Mouse (Mus musculus) forebrain, embryonic 11.5 days (tissue): ENCODE results near the gene Pygo2. TPM values are rescaled to one million over a fixed set of nuclear protein-coding genes. Genes with fewer than 3 reads are reported as not detected.
"Not testable (repeated sequence)": the region's sequence is repeated elsewhere in the genome, so short reads cannot be mapped to it uniquely, and the experiment has no call there.

Experiments used
- ATAC-seq: fragments of 200-750 bp; cut with Nextera tagmentation; replicated peaks from 2 replicates; pipeline ENCODE4 v1.8.0; 2017; ENCODE audit warnings: moderate TSS enrichment; ENCODE audit not compliant: low FRiP score
- DNase-seq: peaks from one replicate; pipeline ENCODE4 v3.0.0-alpha.2; 2017; ENCODE audit warnings: low spot score
- H3K27ac ChIP-seq: fragments of 300-500 bp; sonication (generic); 2 replicates; pipeline ENCODE4 v1.5.1; 2014; ENCODE audit warnings: low read depth, low read length
- H3K27me3 ChIP-seq: fragments of 300-500 bp; sonication (generic); 2 replicates; pipeline ENCODE4 v1.6.1; 2014; ENCODE audit warnings: mild to moderate bottlenecking, low read length, mixed read lengths; ENCODE audit not compliant: control insufficient read depth, insufficient read depth
- H3K36me3 ChIP-seq: fragments of 300-500 bp; sonication (generic); 2 replicates; pipeline ENCODE4 v1.6.1; 2014; ENCODE audit warnings: mild to moderate bottlenecking, low read length, moderate library complexity, mixed read lengths; ENCODE audit not compliant: control insufficient read depth, insufficient read depth
- H3K4me1 ChIP-seq: fragments of 300-500 bp; sonication (generic); replicated peaks from 2 replicates; pipeline ENCODE4 v1.6.1; 2014; ENCODE audit warnings: low read length, mixed read lengths; ENCODE audit not compliant: control insufficient read depth, insufficient read depth
- H3K4me2 ChIP-seq: fragments of 300-500 bp; sonication (generic); 2 replicates; pipeline ENCODE4 v1.6.1; 2014; ENCODE audit warnings: low read depth, mild to moderate bottlenecking, low read length, moderate library complexity, mixed read lengths; ENCODE audit not compliant: severe bottlenecking
- H3K4me3 ChIP-seq: fragments of 300-500 bp; sonication (generic); 2 replicates; pipeline ENCODE4 v1.5.1; 2014; ENCODE audit warnings: low read depth, low read length
- H3K9ac ChIP-seq: fragments of 300-500 bp; sonication (generic); 2 replicates; pipeline ENCODE4 v1.6.1; 2014; ENCODE audit warnings: low read length
- H3K9me3 ChIP-seq: fragments of 300-500 bp; sonication (generic); 2 replicates; pipeline ENCODE4 v1.6.1; 2016; ENCODE audit warnings: low read length, mixed read lengths; ENCODE audit not compliant: control insufficient read depth
- WGBS: fragments of 180-500 bp; shearing (Covaris S2); extraction: QIAGEN DNeasy Blood & Tissue Kit; methylation state at CpG from one replicate; pipeline ENCODE4 v1.1.7; 2014; 5-methylcytosine and 5-hydroxymethylcytosine counted together
- polyA plus RNA-seq: library from polyadenylated mRNA; unstranded; fragments of >200 nt; fragmentation: Nextera tagmentation; extraction: Ambion mirVana; gene quantifications from 2 replicates; pipeline ENCODE4 v1.2.1, GENCODE M21; 2014

Gene Pygo2
- polyA plus RNA-seq, 1 experiment from 2014 or later = 53.9 TPM

DNA sequence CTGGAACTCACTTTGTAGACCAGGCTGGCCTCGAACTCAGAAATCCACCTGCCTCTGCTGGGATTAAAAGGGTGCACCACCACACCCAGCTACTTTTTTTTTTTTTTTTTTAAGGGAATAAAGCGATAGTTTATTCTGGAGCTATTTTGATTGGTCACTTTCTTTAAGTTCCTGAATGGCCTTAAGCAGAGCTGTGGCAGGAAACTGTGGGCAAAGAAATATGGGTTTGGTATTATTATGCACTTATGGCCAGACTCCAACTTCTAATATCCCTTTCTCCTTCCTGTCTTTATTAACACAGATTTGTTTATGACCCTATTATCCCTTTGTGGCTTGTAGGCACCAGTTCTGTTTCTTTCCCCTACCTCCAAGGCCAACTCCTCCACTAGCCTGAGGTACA is 9.6 kb upstream of the Pygo2 start:
- Histone ChIP-seq H3K27me3 (no peaks in the 10 kb centered on the region), H3K9ac (no peak overlapping the region), H3K9me3 (no peaks in the 10 kb centered on the region), H3K4me1 (peaks cover 24% of the 10 kb centered on the region), H3K4me3 (no peak overlapping the region), H3K36me3 (peaks cover 5% of the 10 kb centered on the region), H3K27ac (0 out of 2 replicates have a peak overlapping the region, but pooled peaks have one; percentile 18), H3K4me2 (0 out of 2 replicates have a peak overlapping the region, but pooled peaks have one; percentile 54)
- DNase-seq = no peak
- 66% methylated on average over 2 of the region's 2 CpGs for WGBS
- ATAC-seq = no peak

GRCm38 (mm10) chr3:89421002-89421774 is 8.8 kb upstream of the Pygo2 start:
- DNase-seq (peak; percentile 80), ATAC-seq (peak; percentile 44; the same call in 1 of the 2 replicates)
- H3K4me1 ChIP-seq = peaks cover 24% of the 10 kb centered on the region
- no peaks in the 10 kb centered on the region for H3K9me3 ChIP-seq
- H3K27me3 ChIP-seq = no peaks in the 10 kb centered on the region
- peak overlapping the region; percentile 26 for H3K4me3 ChIP-seq
- 0 out of 2 replicates have a peak overlapping the region, but pooled peaks have one; percentile 18 for H3K27ac ChIP-seq
- H3K9ac ChIP-seq = peak overlapping the region; percentile 57
- H3K36me3 ChIP-seq = peaks cover under 1% of the 10 kb centered on the region; the same call in 1 of the 2 replicates
- H3K4me2 ChIP-seq = peak overlapping the region; percentile 54
- WGBS = 4% methylated on average over 11 of the region's 11 CpGs

DNA sequence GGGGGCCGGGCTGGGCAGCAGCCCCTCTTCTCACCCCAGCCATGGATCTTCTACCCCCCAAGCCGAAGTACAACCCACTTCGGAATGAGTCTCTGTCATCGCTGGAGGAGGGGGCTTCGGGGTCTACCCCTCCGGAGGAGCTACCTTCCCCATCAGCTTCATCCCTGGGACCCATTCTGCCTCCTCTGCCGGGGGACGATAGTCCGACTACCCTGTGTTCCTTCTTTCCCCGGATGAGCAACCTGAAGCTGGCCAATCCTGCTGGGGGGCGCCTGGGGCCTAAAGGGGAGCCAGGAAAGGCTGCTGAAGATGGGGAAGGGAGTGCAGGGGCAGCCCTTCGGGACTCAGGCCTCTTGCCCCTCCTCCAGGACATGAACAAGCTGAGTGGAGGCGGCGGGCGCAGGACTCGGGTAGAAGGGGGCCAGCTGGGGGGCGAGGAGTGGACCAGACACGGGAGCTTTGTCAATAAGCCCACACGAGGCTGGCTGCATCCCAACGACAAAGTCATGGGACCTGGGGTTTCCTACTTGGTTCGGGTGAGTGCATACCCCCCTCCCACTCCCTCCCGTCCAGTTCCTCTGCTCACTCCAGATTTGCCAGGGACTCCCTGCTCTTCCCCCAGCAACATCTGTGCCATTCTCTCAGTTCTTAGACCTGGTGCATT is 8.1 kb upstream of the Pygo2 start:
- no peaks in the 10 kb centered on the region for H3K27me3 ChIP-seq
- under 1% methylated on average over 22 of the region's 22 CpGs for WGBS
- no peaks in the 10 kb centered on the region; the same call in none of the 2 replicates for H3K36me3 ChIP-seq
- DNase-seq (no peak), ATAC-seq (no peak)
- H3K9ac ChIP-seq = peak overlapping the region; percentile 57
- no peak overlapping the region for H3K27ac ChIP-seq
- H3K9me3 ChIP-seq = no peaks in the 10 kb centered on the region
- peak overlapping the region; percentile 54 for H3K4me2 ChIP-seq
- H3K4me3 ChIP-seq = peak overlapping the region; percentile 26
- peaks cover 18% of the 10 kb centered on the region for H3K4me1 ChIP-seq

GRCm38 (mm10) chr3:89422556-89423205 is 7.3 kb upstream of the Pygo2 start:
- Histone ChIP-seq H3K27me3 (no peaks in the 10 kb centered on the region), H3K4me3 (peak overlapping the region; percentile 26; the same call in 1 of the 2 replicates), H3K9ac (no peak overlapping the region; the same call in 1 of the 2 replicates), H3K4me2 (peak overlapping the region; percentile 54; the same call in 1 of the 2 replicates), H3K27ac (no peak overlapping the region), H3K36me3 (no peaks in the 10 kb centered on the region; the same call in none of the 2 replicates), H3K9me3 (no peaks in the 10 kb centered on the region), H3K4me1 (peaks cover 18% of the 10 kb centered on the region)
- ATAC-seq (no peak), DNase-seq (no peak)
- 76% methylated on average over 6 of the region's 6 CpGs for WGBS

DNA sequence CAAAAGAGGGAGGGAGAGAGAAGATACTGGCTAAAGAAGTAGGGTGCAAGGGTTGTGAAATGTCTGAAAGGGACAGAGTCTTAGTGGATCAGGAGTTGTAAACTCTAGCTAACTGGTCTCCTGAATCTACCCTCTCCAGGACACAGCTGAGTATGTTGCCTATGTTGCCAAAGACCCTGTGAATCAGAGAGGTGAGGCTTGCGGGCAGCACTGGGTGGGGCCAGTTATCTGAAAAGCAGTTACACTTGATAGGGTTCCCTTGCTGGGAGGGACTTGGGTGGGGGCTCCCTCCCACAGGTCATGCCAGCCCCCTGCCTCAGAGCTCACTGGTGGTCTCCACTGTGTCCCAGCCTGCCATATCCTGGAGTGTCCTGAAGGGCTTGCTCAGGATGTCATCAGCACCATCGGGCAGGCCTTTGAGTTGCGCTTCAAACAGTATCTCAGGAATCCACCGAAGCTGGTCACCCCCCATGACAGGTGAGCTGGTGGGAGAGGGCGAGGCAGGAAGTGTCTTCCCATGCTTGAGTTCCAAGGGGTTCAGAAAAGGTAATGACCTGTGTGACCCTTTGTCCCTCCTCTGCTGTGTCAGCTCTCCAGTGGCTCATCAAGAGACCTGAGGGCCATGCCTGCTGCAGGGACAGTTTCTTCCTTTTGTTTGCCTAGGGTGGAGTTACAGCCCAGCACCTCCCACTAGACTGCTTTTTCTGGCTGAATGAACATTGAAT is 5.4 kb upstream of the Pygo2 start:
- 92% methylated on average over 5 of the region's 5 CpGs for WGBS
- ATAC-seq = no peak
- Histone ChIP-seq H3K4me2 (no peak overlapping the region), H3K27ac (no peak overlapping the region), H3K36me3 (no peaks in the 10 kb centered on the region; the same call in none of the 2 replicates), H3K9ac (no peak overlapping the region), H3K9me3 (no peaks in the 10 kb centered on the region), H3K27me3 (no peaks in the 10 kb centered on the region), H3K4me3 (no peak overlapping the region), H3K4me1 (peaks cover 15% of the 10 kb centered on the region)
- DNase-seq = no peak

GRCm38 (mm10) chr3:89425141-89425525 is 4.9 kb upstream of the Pygo2 start:
- no peak overlapping the region for H3K4me3 ChIP-seq
- no peak for ATAC-seq
- H3K9ac ChIP-seq = no peak overlapping the region
- no peak for DNase-seq
- whole genome bisulfite sequencing = 87% methylated on average over 5 of the region's 5 CpGs
- H3K27ac ChIP-seq = no peak overlapping the region
- no peaks in the 10 kb centered on the region for H3K27me3 ChIP-seq
- H3K9me3 ChIP-seq = no peaks in the 10 kb centered on the region
- H3K4me1 ChIP-seq = peaks cover 11% of the 10 kb centered on the region
- H3K4me2 ChIP-seq = no peak overlapping the region
- no peaks in the 10 kb centered on the region; the same call in none of the 2 replicates for H3K36me3 ChIP-seq

DNA sequence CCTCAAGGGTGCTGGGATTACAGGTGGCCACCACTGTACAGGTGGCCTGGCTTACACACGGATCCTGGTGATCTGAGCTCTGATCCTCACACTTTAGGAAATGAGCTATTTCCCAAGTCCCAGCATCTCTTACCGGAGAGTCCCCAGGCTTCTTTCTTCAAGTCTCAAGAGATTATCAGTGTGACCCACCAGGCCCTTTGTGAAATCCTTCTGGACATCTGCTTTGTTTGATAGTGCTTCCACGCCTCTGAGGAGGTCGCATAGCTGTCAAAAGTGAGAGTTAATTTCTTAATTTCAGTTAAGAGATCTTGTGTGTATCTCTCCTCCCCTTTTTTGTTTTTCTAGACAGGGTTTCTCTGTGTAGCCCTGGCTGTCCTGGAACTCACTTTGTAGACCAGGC is 4.1 kb upstream of the Pygo2 start:
- ATAC-seq = no peak
- Histone ChIP-seq H3K4me3 (no peak overlapping the region), H3K4me2 (no peak overlapping the region), H3K9me3 (no peaks in the 10 kb centered on the region), H3K27me3 (no peaks in the 10 kb centered on the region), H3K9ac (no peak overlapping the region), H3K36me3 (no peaks in the 10 kb centered on the region; the same call in none of the 2 replicates), H3K27ac (no peak overlapping the region), H3K4me1 (peaks cover 10% of the 10 kb centered on the region)
- 88% methylated on average over 4 of the region's 4 CpGs for WGBS
- no peak for DNase-seq

DNA sequence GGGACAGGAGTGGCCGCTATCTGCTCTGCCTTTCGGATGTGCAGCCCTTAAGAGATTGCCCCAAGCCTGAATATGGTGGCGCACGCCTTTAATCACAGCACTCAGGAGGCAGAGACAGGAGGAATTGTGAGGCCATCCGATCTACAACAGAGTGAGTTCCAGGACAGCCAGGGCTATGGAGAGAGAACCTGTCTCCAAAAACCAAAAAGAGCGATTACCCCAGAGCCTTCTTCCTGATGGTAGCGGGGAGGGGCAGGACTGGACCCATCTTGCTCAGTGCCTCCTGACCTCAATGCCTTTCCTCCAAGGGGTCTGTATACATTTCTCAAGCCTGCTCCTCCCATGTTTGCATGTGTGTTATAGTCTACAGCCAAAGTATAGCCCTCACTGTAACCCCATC is 993 bp upstream of the Pygo2 start:
- not testable (repeated sequence) for H3K27ac ChIP-seq, DNase-seq, H3K4me1 ChIP-seq, H3K4me3 ChIP-seq, H3K27me3 ChIP-seq, H3K9me3 ChIP-seq, H3K9ac ChIP-seq, H3K36me3 ChIP-seq, H3K4me2 ChIP-seq, ATAC-seq
- 95% methylated on average over 7 of the region's 7 CpGs for WGBS
